ENCODE assay signal across 15 mouse cellular contexts in the genomic region with DNA sequence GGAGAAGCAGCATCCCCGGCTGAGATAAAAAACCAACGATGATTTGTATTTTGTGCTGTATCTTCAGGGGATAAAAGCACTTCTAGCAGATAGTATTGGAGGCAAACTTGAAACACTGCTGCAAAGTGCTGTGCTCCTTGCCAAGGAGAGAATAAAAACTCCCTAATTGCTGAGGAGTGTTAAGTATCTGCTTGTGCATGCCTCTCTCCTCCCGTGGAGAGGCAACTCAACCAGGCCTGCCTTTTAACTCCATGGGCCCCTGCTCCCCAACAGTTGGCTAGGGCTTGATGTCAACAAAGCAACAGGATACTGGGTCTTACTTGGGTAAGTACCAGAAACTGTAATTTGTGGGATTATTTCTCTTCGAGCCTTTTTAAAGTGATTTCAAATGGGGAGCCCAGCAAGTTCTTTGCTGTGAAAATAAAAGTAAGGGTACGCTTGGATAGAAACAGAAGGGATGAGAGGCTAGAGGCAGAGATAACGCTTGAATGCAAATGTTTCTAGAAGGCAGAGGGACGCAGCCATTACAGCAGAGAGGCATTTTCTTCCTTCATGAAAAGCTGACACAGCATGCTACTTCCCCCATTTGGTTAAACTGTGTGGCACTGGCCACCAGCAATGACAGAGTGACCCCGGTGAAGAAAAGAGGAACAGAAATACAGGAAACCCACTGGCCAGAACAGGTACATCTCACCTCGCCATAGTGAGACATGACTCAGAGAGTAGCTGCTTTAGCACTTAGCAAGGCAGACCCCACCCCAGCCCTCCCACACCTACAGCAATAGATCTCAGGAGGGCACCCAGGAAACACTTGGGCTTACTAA.
DNase-seq lines count a peak whose midpoint lies in the region; ATAC-seq lines count a peak whose summit lies in the region.
"Had no signal": no experiment of that assay in that cellular context is flagged by ENCODE, and none has a peak within 500 bp of the region (broad histone marks: within the 10 kb centered on the region; RNA-seq: fewer than 3 reads in every experiment).

No protein-coding gene starts in this region.

- peaks cover 2% of the 10 kb centered on the region; the same call in 1 of the 2 replicates for H3K27me3 ChIP-seq in forebrain, embryonic 11.5 days (ENCODE audit: control insufficient read depth, insufficient read depth, low read length)
- H3K27me3 ChIP-seq in midbrain, embryonic 10.5 days (ENCODE audit: low read depth, poor library complexity, severe bottlenecking) = peaks cover 12% of the 10 kb centered on the region; the same call in 1 of the 2 replicates
- H3K27me3 ChIP-seq in neural tube, embryonic 14.5 days (ENCODE audit: control insufficient read depth, insufficient read depth, low read length) = no peaks in the 10 kb centered on the region
- H3K27me3 ChIP-seq: limb, embryonic 15.5 days had no signal

- H3K9me3 ChIP-seq in forebrain, embryonic 11.5 days (ENCODE audit: control insufficient read depth, low read length) = no peaks in the 10 kb centered on the region
- no peaks in the 10 kb centered on the region for H3K9me3 ChIP-seq in midbrain, embryonic 10.5 days (replicated peaks)
- H3K9me3 ChIP-seq in neural tube, embryonic 14.5 days (ENCODE audit: control insufficient read depth, low read length) = no peaks in the 10 kb centered on the region
- H3K9me3 ChIP-seq: limb, embryonic 15.5 days had no signal

- peak overlapping the region; percentile 1; the same call in 1 of the 2 replicates for H3K9ac ChIP-seq in forebrain, embryonic 11.5 days (ENCODE audit: low read length)
- H3K9ac ChIP-seq in neural tube, embryonic 14.5 days (replicated peaks; ENCODE audit: low read depth, low read length) = no peak overlapping the region
- H3K9ac ChIP-seq: limb, embryonic 15.5 days had no signal

- ATAC-seq in forebrain, embryonic 11.5 days (replicated peaks; ENCODE audit: low FRiP score) = 0 out of 2 replicates have a peak, but pooled peaks have one; percentile 8
- peak; percentile 86 to 89 for ATAC-seq in hematopoietic stem cell, adult 5-6 weeks (replicated peaks in 1 of 2; ENCODE audit: insufficient read depth in 1 of 2, low FRiP score in 2 of 2, low TSS enrichment in 1 of 2, low read depth in 1 of 2, poor library complexity in 2 of 2, severe bottlenecking in 2 of 2)
- peak; percentile 75 for ATAC-seq in neural tube, embryonic 14.5 days (ENCODE audit: low read depth)
- ATAC-seq: CD4-positive, CD25-positive, alpha-beta regulatory T cell, adult 4 months had no signal

- DNase-seq in forebrain, embryonic 11.5 days (ENCODE audit: low spot score) = no peak
- peak; percentile 28 for DNase-seq in midbrain, embryonic 10.5 days (ENCODE audit: low spot score)
- DNase-seq in right cerebral cortex, adult 2 months (ENCODE audit: low spot score in 2 of 2) = no peak
- DNase-seq in urinary bladder, postnatal 10 days (ENCODE audit: low spot score) = no peak
- DNase-seq in c-Kit-positive CD71-positive TER-119-positive erythroid progenitor cells, embryonic 14.5 days (ENCODE audit: low spot score) = no peak
- DNase-seq: cerebellum, adult 2 months; kidney, adult 18-20 months; lung, adult 2 months; right cerebral cortex, adult 18-20 months had no signal

- H3K4me2 ChIP-seq in forebrain, embryonic 11.5 days (ENCODE audit: low read depth, low read length, severe bottlenecking) = peak overlapping the region; percentile 8; the same call in 1 of the 2 replicates
- no peak overlapping the region for H3K4me2 ChIP-seq in neural tube, embryonic 14.5 days (ENCODE audit: low read depth, low read length)
- H3K4me2 ChIP-seq: limb, embryonic 15.5 days had no signal

- H3K4me3 ChIP-seq in forebrain, embryonic 11.5 days (ENCODE audit: low read depth, low read length) = no peak overlapping the region
- H3K4me3 ChIP-seq in midbrain, embryonic 10.5 days = no peak overlapping the region
- H3K4me3 ChIP-seq in neural tube, embryonic 14.5 days (ENCODE audit: low read depth, low read length) = no peak overlapping the region
- H3K4me3 ChIP-seq: left cerebral cortex, adult 2 months; limb, embryonic 15.5 days had no signal

- no peak overlapping the region for H3K27ac ChIP-seq in forebrain, embryonic 11.5 days (ENCODE audit: low read depth, low read length)
- H3K27ac ChIP-seq in midbrain, embryonic 10.5 days (replicated peaks) = peak overlapping the region; percentile 79
- no peak overlapping the region; the same call in 1 of the 2 replicates for H3K27ac ChIP-seq in neural tube, embryonic 14.5 days (ENCODE audit: low read depth, low read length)
- H3K27ac ChIP-seq: left cerebral cortex, adult 2 months; limb, embryonic 15.5 days; macrophage had no signal

- 45% methylated on average over 9 of the region's 9 CpGs for WGBS in forebrain, embryonic 11.5 days
- 46% methylated on average over 9 of the region's 9 CpGs for WGBS in midbrain, embryonic 10.5 days
- 28% methylated on average over 9 of the region's 9 CpGs for WGBS in neural tube, embryonic 14.5 days

- H3K36me3 ChIP-seq in forebrain, embryonic 11.5 days (ENCODE audit: control insufficient read depth, insufficient read depth, low read length) = no peaks in the 10 kb centered on the region
- H3K36me3 ChIP-seq in midbrain, embryonic 10.5 days = no peaks in the 10 kb centered on the region
- no peaks in the 10 kb centered on the region for H3K36me3 ChIP-seq in neural tube, embryonic 14.5 days (ENCODE audit: control insufficient read depth, insufficient read depth, low read length)
- H3K36me3 ChIP-seq: limb, embryonic 15.5 days had no signal

- H3K4me1 ChIP-seq in forebrain, embryonic 11.5 days (replicated peaks; ENCODE audit: control insufficient read depth, insufficient read depth, low read length) = peaks cover 4% of the 10 kb centered on the region; the same call in 1 of the 2 replicates
- peaks cover 30% of the 10 kb centered on the region for H3K4me1 ChIP-seq in midbrain, embryonic 10.5 days
- peaks cover 6% of the 10 kb centered on the region; the same call in 1 of the 2 replicates for H3K4me1 ChIP-seq in neural tube, embryonic 14.5 days (ENCODE audit: control insufficient read depth, insufficient read depth, low read length)
- H3K4me1 ChIP-seq: limb, embryonic 15.5 days had no signal

Comparison
In these comparisons a context has a peak if more than half of its experiments do, and no peak if none do; other contexts are left out.
1. ATAC-seq: peak in every context shown above with its lines; median percentile 88 in hematopoietic stem cell, adult 5-6 weeks; 75 in neural tube, embryonic 14.5 days; 8 in forebrain, embryonic 11.5 days.